Mouse (Mus musculus) midbrain, embryonic 10.5 days (tissue): ENCODE measurements around the gene Ovca2. TPM values are rescaled to one million over a fixed set of nuclear protein-coding genes. Genes with fewer than 3 reads are reported as not detected.

Source experiments
- microRNA counts: library from miRNA; unstranded; fragments of <30 nt; microRNA quantifications from one replicate; lab custom pipeline; 2017
- microRNA-seq: library from miRNA; unstranded; fragments of <30 nt; microRNA quantifications from one replicate; pipeline ENCODE4, GENCODE M21; 2017
- polyA plus RNA-seq: library from polyadenylated mRNA; unstranded; fragments of >200 nt; fragmentation: Nextera tagmentation; extraction: Ambion mirVana; gene quantifications from 2 replicates; pipeline ENCODE4 v1.2.1, GENCODE M21; 2016

The Ovca2 gene
- polyA plus RNA-seq, 1 experiment from 2014 or later = 33.5 TPM

MicroRNA genes within 50 kb of the gene (microRNA counts, 519-probe panel; counts per million panel counts)
- microRNA mmu-miR-132 (lab: Ali Mortazavi, UCI) (3,625 counts per million, percentile 15 among the panel's probes with 10 or more counts), microRNA mmu-miR-212 (lab: Ali Mortazavi, UCI) (not detected)

Small RNA genes lying within 50 kb of the gene (microRNA-seq; reads per million reads assigned to microRNA genes)
- gene Mir132 = 96.6 reads per million, percentile 50 among the genes with 10 or more reads in this experiment
- 15.0 reads per million, percentile 28 among the genes with 10 or more reads in this experiment for gene Mir212

Other genes starting within 250 kb of the Ovca2 start
- 0.32 and 0.57 TPM in 2 replicates for gene Hic1, start 9.3 kb downstream of the Ovca2 start, polyA plus RNA-seq
- gene Dph1, start 12.4 kb upstream of the Ovca2 start, polyA plus RNA-seq = 25.4 and 27.3 TPM in 2 replicates
- gene Rtn4rl1, start 14.9 kb upstream of the Ovca2 start, polyA plus RNA-seq = 2.3 and 3.0 TPM in 2 replicates
- 179 and 197 TPM in 2 replicates for gene Rpa1, start 169.5 kb upstream of the Ovca2 start, polyA plus RNA-seq
- 17.5 and 19.5 TPM in 2 replicates for gene Smyd4, start 169.6 kb upstream of the Ovca2 start, polyA plus RNA-seq
- 69.6 and 70.2 TPM in 2 replicates for gene Serpinf1, start 243.9 kb upstream of the Ovca2 start, polyA plus RNA-seq